Mouse (Mus musculus): ENCODE results near the gene Neu1. TPM values are rescaled to one million over a fixed set of nuclear protein-coding genes. Genes with fewer than 3 reads are reported as not detected.
A peak's percentile ranks its signal among the peaks of the same experiment; 100 is the strongest.

Gene Neu1
- total and polyA plus RNA-seq, 2 experiments from 2014 or later: 34.5 to 36.7 TPM

- no peaks in the 10 kb centered on the region for H3K27me3 ChIP-seq (ENCODE audit: insufficient read depth, low read length)
- ATAC-seq: no peak
- no peak for DNase-seq
- peaks cover 10% of the 10 kb centered on the region for H3K36me3 ChIP-seq (ENCODE audit: insufficient read depth)
- no peaks in the 10 kb centered on the region for H3K9me3 ChIP-seq (ENCODE audit: low read length)
- no peak overlapping the region for H3K9ac ChIP-seq
- H3K4me1 ChIP-seq (ENCODE audit: insufficient read depth): peaks cover 8% of the 10 kb centered on the region
- no peak for TF ChIP-seq CTCF (IDR thresholded peaks at IDR 0.05; ENCODE audit: low read depth)
- H3K4me2 ChIP-seq (ENCODE audit: low read depth): no peak overlapping the region
- no peak overlapping the region for H3K4me3 ChIP-seq (ENCODE audit: low read depth, low read length)
- no peak overlapping the region for H3K27ac ChIP-seq (ENCODE audit: low read depth, low read length)
- WGBS: 40% methylated on average over 4 of the region's 4 CpGs
Observed at GRCm38 (mm10) chr17:34949553-34949969, 18.5 kb downstream of the Neu1 start.

GRCm38 (mm10) chr17:34950514-34951455 is 19.7 kb downstream of the Neu1 start:
- DNase-seq (no peak), ATAC-seq (no peak)
- WGBS: 20% methylated on average over 10 of the region's 10 CpGs
- peak overlapping the region; percentile 99 for H3K9ac ChIP-seq
- TF ChIP-seq CTCF (IDR thresholded peaks at IDR 0.05; ENCODE audit: low read depth): peak; percentile 32
- H3K27me3 ChIP-seq (ENCODE audit: insufficient read depth, low read length): no peaks in the 10 kb centered on the region
- peaks cover 10% of the 10 kb centered on the region for H3K36me3 ChIP-seq (ENCODE audit: insufficient read depth)
- no peaks in the 10 kb centered on the region for H3K9me3 ChIP-seq (ENCODE audit: low read length)
- H3K4me1 ChIP-seq (ENCODE audit: insufficient read depth): peaks cover 8% of the 10 kb centered on the region
- peak overlapping the region; percentile 83 for H3K4me3 ChIP-seq (ENCODE audit: low read depth, low read length)
- H3K4me2 ChIP-seq (ENCODE audit: low read depth): peak overlapping the region; percentile 81
- H3K27ac ChIP-seq (ENCODE audit: low read depth, low read length): peak overlapping the region; percentile 92

- WGBS: 0% methylated on average over 29 of the region's 29 CpGs
- ATAC-seq: peak; percentile 55
- Histone ChIP-seq H3K27ac (ENCODE audit: low read depth, low read length) (peak overlapping the region; percentile 92), H3K9ac (peak overlapping the region; percentile 99), H3K36me3 (ENCODE audit: insufficient read depth) (peaks cover 10% of the 10 kb centered on the region), H3K27me3 (ENCODE audit: insufficient read depth, low read length) (no peaks in the 10 kb centered on the region), H3K9me3 (ENCODE audit: low read length) (no peaks in the 10 kb centered on the region), H3K4me3 (ENCODE audit: low read depth, low read length) (peak overlapping the region; percentile 83), H3K4me1 (ENCODE audit: insufficient read depth) (peaks cover 8% of the 10 kb centered on the region), H3K4me2 (ENCODE audit: low read depth) (peak overlapping the region; percentile 81)
- DNase-seq: peak; percentile 58
- no peak for TF ChIP-seq CTCF (IDR thresholded peaks at IDR 0.05; ENCODE audit: low read depth)
Observed at GRCm38 (mm10) chr17:34951636-34952377, 20.8 kb downstream of the Neu1 start.

GRCm38 (mm10) chr17:34952378-34953040 is 21.5 kb downstream of the Neu1 start:
- H3K36me3 ChIP-seq (ENCODE audit: insufficient read depth): peaks cover 10% of the 10 kb centered on the region
- H3K4me2 ChIP-seq (ENCODE audit: low read depth): peak overlapping the region; percentile 81
- peak overlapping the region; percentile 99 for H3K9ac ChIP-seq
- H3K4me3 ChIP-seq (ENCODE audit: low read depth, low read length): peak overlapping the region; percentile 83
- no peaks in the 10 kb centered on the region for H3K9me3 ChIP-seq (ENCODE audit: low read length)
- TF ChIP-seq CTCF (IDR thresholded peaks at IDR 0.05; ENCODE audit: low read depth): peak; percentile 67
- peak overlapping the region; percentile 92 for H3K27ac ChIP-seq (ENCODE audit: low read depth, low read length)
- DNase-seq (peak; percentile 90), ATAC-seq (peak; percentile 87)
- peaks cover 8% of the 10 kb centered on the region for H3K4me1 ChIP-seq (ENCODE audit: insufficient read depth)
- WGBS: under 1% methylated on average over 23 of the region's 23 CpGs
- no peaks in the 10 kb centered on the region for H3K27me3 ChIP-seq (ENCODE audit: insufficient read depth, low read length)

GRCm38 (mm10) chr17:34953258-34953657 is 22.2 kb downstream of the Neu1 start:
- Histone ChIP-seq H3K4me1 (ENCODE audit: insufficient read depth) (peaks cover 8% of the 10 kb centered on the region), H3K27me3 (ENCODE audit: insufficient read depth, low read length) (no peaks in the 10 kb centered on the region), H3K4me3 (ENCODE audit: low read depth, low read length) (no peak overlapping the region), H3K36me3 (ENCODE audit: insufficient read depth) (peaks cover 10% of the 10 kb centered on the region), H3K9me3 (ENCODE audit: low read length) (no peaks in the 10 kb centered on the region), H3K4me2 (ENCODE audit: low read depth) (no peak overlapping the region), H3K9ac (no peak overlapping the region), H3K27ac (ENCODE audit: low read depth, low read length) (no peak overlapping the region)
- no peak for TF ChIP-seq CTCF (IDR thresholded peaks at IDR 0.05; ENCODE audit: low read depth)
- no peak for ATAC-seq
- 89% methylated on average over 3 of the region's 3 CpGs for WGBS
- DNase-seq: no peak

GRCm38 (mm10) chr17:34953904-34954303 is 22.9 kb downstream of the Neu1 start:
- Histone ChIP-seq H3K9ac (no peak overlapping the region), H3K27ac (ENCODE audit: low read depth, low read length) (no peak overlapping the region), H3K36me3 (ENCODE audit: insufficient read depth) (peaks cover 10% of the 10 kb centered on the region), H3K27me3 (ENCODE audit: insufficient read depth, low read length) (no peaks in the 10 kb centered on the region), H3K4me1 (ENCODE audit: insufficient read depth) (peaks cover 8% of the 10 kb centered on the region), H3K9me3 (ENCODE audit: low read length) (no peaks in the 10 kb centered on the region), H3K4me2 (ENCODE audit: low read depth) (no peak overlapping the region), H3K4me3 (ENCODE audit: low read depth, low read length) (no peak overlapping the region)
- no peak for TF ChIP-seq CTCF (IDR thresholded peaks at IDR 0.05; ENCODE audit: low read depth)
- ATAC-seq (no peak), DNase-seq (no peak)
- WGBS: 81% methylated on average over 4 of the region's 4 CpGs

All from forebrain, postnatal 0 days (tissue).